Comparison of ENCODE assay signal across 9 mouse cellular contexts in the genomic region with DNA sequence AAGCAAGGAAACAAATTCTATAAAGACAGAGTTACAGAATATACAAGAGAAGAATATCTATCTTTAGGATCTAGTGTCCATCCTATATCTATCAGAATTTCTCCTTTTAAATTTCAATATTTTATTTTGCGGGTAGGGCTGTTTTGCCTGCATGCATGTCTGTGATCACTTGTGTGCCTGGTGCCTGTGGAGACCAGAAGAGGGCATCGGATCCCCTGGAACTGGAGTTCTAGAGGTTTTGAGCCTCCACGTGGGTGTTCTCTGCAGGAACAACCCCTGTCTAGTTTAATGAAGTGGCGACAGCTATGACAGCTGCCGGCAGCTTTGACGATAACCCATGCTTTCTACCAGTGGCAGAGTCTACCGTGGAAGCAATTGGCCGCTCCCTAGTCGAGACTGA. TPM values are rescaled to one million over a fixed set of nuclear protein-coding genes. Genes with fewer than 3 reads are reported as not detected.
DNase-seq lines count a peak whose midpoint lies in the region; ATAC-seq and TF ChIP-seq lines count a peak whose summit lies in the region.
"Had no signal": no experiment of that assay in that cellular context is flagged by ENCODE, and none has a peak within 500 bp of the region (broad histone marks: within the 10 kb centered on the region; RNA-seq: fewer than 3 reads in every experiment).

No protein-coding gene starts in this region.

- no peak overlapping the region for H3K27ac ChIP-seq in intestine, postnatal 0 days (ENCODE audit: low read depth, low read length)
- no peak overlapping the region for H3K27ac ChIP-seq in limb, embryonic 15.5 days

- peak; percentile 60 for ATAC-seq in granulocyte monocyte progenitor cell, adult 5-6 weeks (replicated peaks; ENCODE audit: poor library complexity, severe bottlenecking)
- peak; percentile 72 for ATAC-seq in intestine, postnatal 0 days
- ATAC-seq in limb, embryonic 15.5 days (ENCODE audit: insufficient number of reproducible peaks, low FRiP score, low TSS enrichment, low read depth): no peak

- H3K9ac ChIP-seq in intestine, postnatal 0 days (ENCODE audit: low read depth, low read length): no peak overlapping the region
- no peak overlapping the region for H3K9ac ChIP-seq in limb, embryonic 15.5 days

- H3K27me3 ChIP-seq in intestine, postnatal 0 days (replicated peaks; ENCODE audit: control insufficient read depth, insufficient read depth, low read length): no peaks in the 10 kb centered on the region
- H3K27me3 ChIP-seq in limb, embryonic 15.5 days: peaks cover 4% of the 10 kb centered on the region; the same call in 1 of the 2 replicates
- H3K27me3 ChIP-seq in myocyte (ENCODE audit: control insufficient read depth, insufficient read depth, insufficient read length): no peaks in the 10 kb centered on the region

- no peaks in the 10 kb centered on the region for H3K9me3 ChIP-seq in intestine, postnatal 0 days (ENCODE audit: control insufficient read depth)
- H3K9me3 ChIP-seq in limb, embryonic 15.5 days: no peaks in the 10 kb centered on the region

- H3K36me3 ChIP-seq in intestine, postnatal 0 days (ENCODE audit: control insufficient read depth, insufficient read depth): no peaks in the 10 kb centered on the region
- H3K36me3 ChIP-seq in limb, embryonic 15.5 days: no peaks in the 10 kb centered on the region
- H3K36me3 ChIP-seq in myocyte (ENCODE audit: control insufficient read depth, insufficient read depth): no peaks in the 10 kb centered on the region

- no peak for TF ChIP-seq POLR2A in myocyte (IDR thresholded peaks at IDR 0.05; ENCODE audit: insufficient read length, low read depth)

- TF ChIP-seq CTCF in intestine, postnatal 0 days (IDR thresholded peaks at IDR 0.05; ENCODE audit: low read depth): peak; percentile 67

- no peaks in the 10 kb centered on the region for H3K79me2 ChIP-seq in myocyte (ENCODE audit: control insufficient read depth, insufficient read depth)

- peak overlapping the region; percentile 19; the same call in 1 of the 2 replicates for H3K4me3 ChIP-seq in intestine, postnatal 0 days (ENCODE audit: low read depth, low read length)
- no peak overlapping the region for H3K4me3 ChIP-seq in limb, embryonic 15.5 days
- H3K4me3 ChIP-seq in myocyte: no peak overlapping the region

- H3K4me1 ChIP-seq in intestine, postnatal 0 days (replicated peaks; ENCODE audit: control insufficient read depth, insufficient read depth, low read length): 0 out of 2 replicates have a peak, but pooled peaks cover 3% of the 10 kb centered on the region
- peaks cover 13% of the 10 kb centered on the region for H3K4me1 ChIP-seq in limb, embryonic 15.5 days

- no peak overlapping the region for H3ac ChIP-seq in myocyte (ENCODE audit: control insufficient read depth, insufficient read length)

- peak overlapping the region; percentile 59 for H3K4me2 ChIP-seq in intestine, postnatal 0 days (replicated peaks; ENCODE audit: low read depth)
- H3K4me2 ChIP-seq in limb, embryonic 15.5 days: 0 out of 2 replicates have a peak overlapping the region, but pooled peaks have one; percentile 30
- H3K4me2 ChIP-seq in myocyte (ENCODE audit: low read depth): peak overlapping the region; percentile 79

- peak; percentile 43 for DNase-seq in right cerebral cortex, adult 18-20 months
- no peak for DNase-seq in right cerebral cortex, postnatal 4 days
- DNase-seq in adrenal gland, postnatal 14 days: peak; percentile 71
- no peak for DNase-seq in frontal cortex, postnatal 14 days (ENCODE audit: low spot score in 2 of 2)

- 13% methylated on average over 9 of the region's 9 CpGs for WGBS in intestine, postnatal 0 days
- WGBS in limb, embryonic 15.5 days: 9% methylated on average over 9 of the region's 9 CpGs

TF ChIP-seq in myocyte, 11 proteins besides CTCF, POLR2A, EP300 and RAD21:
- TF ChIP-seq MYOD1 (IDR thresholded peaks at IDR 0.05; ENCODE audit: control insufficient read depth in 1 of 3, insufficient read length in 2 of 3, low read depth in 2 of 3) (peak; percentile 10 to 90 (median 70)), MAX (IDR thresholded peaks at IDR 0.05; ENCODE audit: low read depth) (no peak), MYOG (IDR thresholded peaks at IDR 0.05; ENCODE audit: control insufficient read depth in 1 of 3, insufficient read depth in 1 of 3, insufficient read length in 2 of 3, low read depth in 2 of 3) (peak in 2 of 3 experiments; percentile 38 to 69)

RNA-seq across cellular contexts. Expression of a gene that starts 16.0 kb away (rescaled TPM):
- 0.26 and 4.2 TPM in 2 replicates for total RNA-seq in adrenal gland, postnatal 14 days (2021)
- not detected in 2 replicates for total RNA-seq in granulocyte monocyte progenitor cell, adult 5-6 weeks (2014; fragmentation: Nextera tagmentation)
- not detected in 2 replicates for total RNA-seq in granulocyte monocyte progenitor cell, adult 5-6 weeks (2017)
- 224 and 258 TPM in 2 replicates for polyA plus RNA-seq in intestine, postnatal 0 days (2015; fragmentation: Nextera tagmentation; extraction: Ambion mirVana)
- polyA plus RNA-seq in limb, embryonic 15.5 days (2015; fragmentation: Nextera tagmentation; extraction: Ambion mirVana): 0.06 TPM in 1 of 2 replicates, not detected in the other
- polyA plus RNA-seq in myocyte (2012; fragmentation: generic; extraction: Trizol): 0.08 TPM
- polyA plus RNA-seq: erythroblast, embryonic 14.5 days had no signal

RNA-seq across cellular contexts. Expression of a gene that starts 16.0 kb away (rescaled TPM):
- total RNA-seq in adrenal gland, postnatal 14 days (2021): not detected in 2 replicates
- not detected in 2 replicates for total RNA-seq in granulocyte monocyte progenitor cell, adult 5-6 weeks (2014; fragmentation: Nextera tagmentation)
- 0.62 and 1.9 TPM in 2 replicates for total RNA-seq in granulocyte monocyte progenitor cell, adult 5-6 weeks (2017)
- polyA plus RNA-seq in intestine, postnatal 0 days (2015; fragmentation: Nextera tagmentation; extraction: Ambion mirVana): 0.66 and 0.84 TPM in 2 replicates
- polyA plus RNA-seq in limb, embryonic 15.5 days (2015; fragmentation: Nextera tagmentation; extraction: Ambion mirVana): 0.14 and 0.20 TPM in 2 replicates
- polyA plus RNA-seq in myocyte (2012; fragmentation: generic; extraction: Trizol): 0.06 TPM
- polyA plus RNA-seq: erythroblast, embryonic 14.5 days had no signal

Comparison
In these comparisons a context has a peak if more than half of its experiments do, and no peak if none do; other contexts are left out.
1. DNase-seq: peak in right cerebral cortex, adult 18-20 months (single experiment) and adrenal gland, postnatal 14 days (single experiment); none in right cerebral cortex, postnatal 4 days (single experiment) and frontal cortex, postnatal 14 days (0 of 2).
2. RNA of a gene that starts 16.0 kb away (polyA plus RNA-seq): 224 to 258 TPM in intestine, postnatal 0 days; 0.08 TPM in myocyte (single experiment) and 0.06 TPM in limb, embryonic 15.5 days; every median in the first group is over 100 times any median in the second.
3. Peak in every context shown above with its lines, with median percentiles within 50 percentile points of each other: H3K4me2 ChIP-seq.